27 mouse cellular contexts compared by ENCODE assay signal in the genomic region with DNA sequence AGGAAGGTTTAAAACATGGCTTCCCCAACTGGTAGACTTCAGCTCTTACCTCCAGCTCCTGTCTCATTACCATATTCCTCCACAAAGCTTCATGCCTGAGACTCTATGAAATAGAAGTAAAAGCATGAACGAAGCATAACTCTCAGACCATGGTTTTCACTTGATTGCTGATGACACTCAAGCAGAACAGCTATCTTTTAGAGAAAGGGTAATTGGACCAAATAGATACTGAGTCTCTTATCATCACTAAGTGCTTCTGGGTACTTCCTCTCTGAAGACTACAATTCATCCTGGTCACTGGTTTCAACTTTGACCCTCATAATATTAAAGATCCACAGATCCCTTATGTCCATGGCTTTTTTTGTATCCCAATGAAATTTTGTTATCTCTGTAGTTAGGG. TPM values are rescaled to one million over a fixed set of nuclear protein-coding genes. Genes with fewer than 3 reads are reported as not detected.
"Had no signal": no experiment of that assay in that cellular context is flagged by ENCODE, and none has a peak within 500 bp of the region (broad histone marks: within the 10 kb centered on the region; RNA-seq: fewer than 3 reads in every experiment).

No protein-coding gene starts in this region.

- H3K36me3 ChIP-seq: embryonic facial prominence, embryonic 10.5 days; embryonic facial prominence, embryonic 12.5 days; embryonic facial prominence, embryonic 13.5 days; embryonic facial prominence, embryonic 15.5 days; forebrain, embryonic 10.5 days; forebrain, embryonic 12.5 days; forebrain, embryonic 15.5 days had no signal

- H3K4me1 ChIP-seq: embryonic facial prominence, embryonic 12.5 days; embryonic facial prominence, embryonic 13.5 days; embryonic facial prominence, embryonic 15.5 days; forebrain, embryonic 12.5 days; forebrain, embryonic 13.5 days; forebrain, embryonic 15.5 days had no signal

- H3K4me3 ChIP-seq: embryonic facial prominence, embryonic 10.5 days; embryonic facial prominence, embryonic 12.5 days; embryonic facial prominence, embryonic 13.5 days; embryonic facial prominence, embryonic 15.5 days; erythroblast, embryonic 14.5 days; forebrain, embryonic 10.5 days; forebrain, embryonic 12.5 days; forebrain, embryonic 13.5 days; forebrain, embryonic 15.5 days; gastrocnemius, adult 2 months; heart, adult 2 months had no signal

- H3K27ac ChIP-seq: embryonic facial prominence, embryonic 10.5 days; embryonic facial prominence, embryonic 12.5 days; embryonic facial prominence, embryonic 13.5 days; embryonic facial prominence, embryonic 15.5 days; forebrain, embryonic 10.5 days; forebrain, embryonic 12.5 days; forebrain, embryonic 13.5 days; forebrain, embryonic 15.5 days; gastrocnemius, adult 2 months; heart, adult 2 months had no signal

- H3K27me3 ChIP-seq: embryonic facial prominence, embryonic 12.5 days; embryonic facial prominence, embryonic 13.5 days; embryonic facial prominence, embryonic 15.5 days; forebrain, embryonic 12.5 days; forebrain, embryonic 13.5 days; forebrain, embryonic 15.5 days had no signal

- H3K9me3 ChIP-seq: embryonic facial prominence, embryonic 10.5 days; embryonic facial prominence, embryonic 12.5 days; embryonic facial prominence, embryonic 13.5 days; embryonic facial prominence, embryonic 15.5 days; forebrain, embryonic 10.5 days; forebrain, embryonic 12.5 days; forebrain, embryonic 13.5 days; forebrain, embryonic 15.5 days had no signal

- DNase-seq: cerebellum, adult 9-10 months; cerebellum, adult 9-11 months; cerebellum, postnatal 10 days; cerebellum, postnatal 14 days; cerebellum, postnatal 25 days; cerebellum, postnatal 36 days; embryo, embryonic 11 days; forebrain, postnatal 0 days; gastrocnemius, adult 2 months; gastrocnemius, postnatal 10 days; gastrocnemius, postnatal 14 days; gastrocnemius, postnatal 25 days; gastrocnemius, postnatal 36 days; heart, adult 11 months; heart, adult 18-20 months; heart, adult 2 months had no signal

- H3K9ac ChIP-seq: embryonic facial prominence, embryonic 12.5 days; embryonic facial prominence, embryonic 13.5 days; embryonic facial prominence, embryonic 15.5 days; forebrain, embryonic 12.5 days; forebrain, embryonic 13.5 days; forebrain, embryonic 15.5 days; forebrain, postnatal 0 days had no signal

RNA-seq across cellular contexts. Expression of gene Prkn, which starts 42.1 kb away (rescaled TPM):
- polyA plus RNA-seq: erythroblast, embryonic 14.5 days had no signal

RNA-seq across cellular contexts. Expression of gene Pacrg, which starts 42.1 kb away (rescaled TPM):
- total RNA-seq: common myeloid progenitor, adult 5-6 weeks; granulocyte monocyte progenitor cell, adult 5-6 weeks had no signal
- polyA plus RNA-seq: erythroblast, embryonic 14.5 days had no signal
